Mouse (Mus musculus) embryo, embryonic 9.5 days (tissue): ENCODE results near the gene Ubn2.
"Not testable (repeated sequence)": the region's sequence is repeated elsewhere in the genome, so short reads cannot be mapped to it uniquely, and the experiment has no call there.

Experiments
- DNase-seq: peaks from one replicate; pipeline ENCODE4 v3.0.0-alpha.2; 2017; ENCODE audit errors: extremely low spot score

Gene Ubn2

GRCm38 (mm10) chr6:38534640-38535365 lies 101.1 kb downstream of the Ubn2 start:
- peak; percentile 100 for DNase-seq

GRCm38 (mm10) chr6:38535366-38535690 lies 101.6 kb downstream of the Ubn2 start:
- DNase-seq, result no peak

- DNase-seq, result no peak
These were observed 102.0 kb downstream of the Ubn2 start for GRCm38 (mm10) chr6:38535788-38536187.

GRCm38 (mm10) chr6:38544141-38544540 lies 110.4 kb downstream of the Ubn2 start:
- not testable (repeated sequence) for DNase-seq

GRCm38 (mm10) chr6:38547005-38547404 lies 113.3 kb downstream of the Ubn2 start:
- not testable (repeated sequence) for DNase-seq

GRCm38 (mm10) chr6:38547707-38548106 lies 114.0 kb downstream of the Ubn2 start:
- no peak for DNase-seq

- not testable (repeated sequence) for DNase-seq
These were observed 114.8 kb downstream of the Ubn2 start for GRCm38 (mm10) chr6:38548595-38548994.

- DNase-seq, result not testable (repeated sequence)
These were observed 116.1 kb downstream of the Ubn2 start for GRCm38 (mm10) chr6:38549840-38550239.

GRCm38 (mm10) chr6:38550250-38551061 lies 116.7 kb downstream of the Ubn2 start:
- no peak for DNase-seq

- DNase-seq, result peak; percentile 97
These were observed 117.6 kb downstream of the Ubn2 start, which contains the start of gene Luc7l2 for GRCm38 (mm10) chr6:38551062-38551988. Gene Luc7l2 (plus strand): TSS chr6:38551334.

- DNase-seq, result peak; percentile 98
These were observed 118.4 kb downstream of the Ubn2 start for GRCm38 (mm10) chr6:38551989-38552635.

- no peak for DNase-seq
These were observed 118.9 kb downstream of the Ubn2 start for GRCm38 (mm10) chr6:38552636-38553000.
